Mouse (Mus musculus) liver, embryonic 14.5 days (tissue): ENCODE data around the gene Klhl24.

Experiments
- CTCF ChIP-seq: IDR thresholded peaks from 2 replicates; pipeline ENCODE4 v1.5.1; 2016; ENCODE audit warnings: antibody characterized with exemption, low read depth, control low read depth
- EP300 ChIP-seq: IDR thresholded peaks from 2 replicates; pipeline ENCODE4 v1.6.1; 2016; ENCODE audit warnings: antibody characterized with exemption, low read depth

- no peak for TF ChIP-seq CTCF
- no peak for TF ChIP-seq EP300
These were observed 501 bp downstream of the Klhl24 start for GRCm38 (mm10) chr16:20097711-20098374.
